Mouse (Mus musculus) bone marrow macrophage, adult 2 months (primary cell): ENCODE results near the gene Cachd1.

Source experiments
- CTCF ChIP-seq: IDR thresholded peaks from 2 replicates; pipeline ENCODE4 v1.5.1; 2012; ENCODE audit warnings: low read depth, mild to moderate bottlenecking, low read length, moderate library complexity
- POLR2A ChIP-seq: IDR thresholded peaks from 2 replicates; pipeline ENCODE4 v1.6.1; 2012; ENCODE audit warnings: mild to moderate bottlenecking, low read depth, low read length, borderline replicate concordance

GRCm38 (mm10) chr4:101071570-101071969, 295.1 kb downstream of the Cachd1 start:
- no peak for TF ChIP-seq POLR2A
- TF ChIP-seq CTCF, result no peak
